Comparison of ENCODE assay signal across 9 mouse cellular contexts in genomic region chr12:85645664-85646063, GRCm38 (mm10). TPM values are rescaled to one million over a fixed set of nuclear protein-coding genes. Genes with fewer than 3 reads are reported as not detected.
DNase-seq lines count a peak whose midpoint lies in the region; ATAC-seq and TF ChIP-seq lines count a peak whose summit lies in the region.
"Had no signal": no experiment of that assay in that cellular context is flagged by ENCODE, and none has a peak within 500 bp of the region (broad histone marks: within the 10 kb centered on the region; RNA-seq: fewer than 3 reads in every experiment).

No protein-coding gene starts in this region.

- peak; percentile 49 for TF ChIP-seq CTCF in left cerebral cortex, adult 2 months (IDR thresholded peaks at IDR 0.05)
- peak; percentile 65 for TF ChIP-seq CTCF in stomach, postnatal 0 days (IDR thresholded peaks at IDR 0.05; ENCODE audit: low read depth)

- H3K27ac ChIP-seq in left cerebral cortex, adult 2 months, result no peak overlapping the region
- no peak overlapping the region for H3K27ac ChIP-seq in stomach, postnatal 0 days (replicated peaks)
- no peak overlapping the region for H3K27ac ChIP-seq in forebrain, embryonic 10.5 days
- H3K27ac ChIP-seq: liver, embryonic 13.5 days had no signal

- TF ChIP-seq EP300 in stomach, postnatal 0 days (optimal IDR thresholded peaks at IDR 0.05), result no peak

- ATAC-seq in stomach, postnatal 0 days (ENCODE audit: low FRiP score, low TSS enrichment), result no peak

- no peak overlapping the region for H3K4me3 ChIP-seq in left cerebral cortex, adult 2 months
- no peak overlapping the region for H3K4me3 ChIP-seq in stomach, postnatal 0 days (ENCODE audit: low read depth, low read length)
- no peak overlapping the region for H3K4me3 ChIP-seq in forebrain, embryonic 10.5 days
- H3K4me3 ChIP-seq: liver, embryonic 13.5 days had no signal

- whole genome bisulfite sequencing in stomach, postnatal 0 days, result 92% methylated on average over 4 of the region's 4 CpGs
- WGBS in forebrain, embryonic 10.5 days, result 91% methylated on average over 4 of the region's 4 CpGs

- H3K27me3 ChIP-seq in stomach, postnatal 0 days (ENCODE audit: control insufficient read depth, insufficient read depth, low read length), result no peaks in the 10 kb centered on the region
- no peaks in the 10 kb centered on the region for H3K27me3 ChIP-seq in forebrain, embryonic 10.5 days (ENCODE audit: poor library complexity, severe bottlenecking)
- H3K27me3 ChIP-seq: liver, embryonic 13.5 days had no signal

- no peaks in the 10 kb centered on the region; the same call in 1 of the 2 replicates for H3K4me1 ChIP-seq in stomach, postnatal 0 days (replicated peaks; ENCODE audit: control insufficient read depth, insufficient read depth)
- H3K4me1 ChIP-seq in forebrain, embryonic 10.5 days, result peaks cover 11% of the 10 kb centered on the region; the same call in 1 of the 2 replicates

- no peak overlapping the region for H3K4me2 ChIP-seq in stomach, postnatal 0 days (replicated peaks; ENCODE audit: low read depth)
- H3K4me2 ChIP-seq: liver, embryonic 13.5 days had no signal

- H3K36me3 ChIP-seq in stomach, postnatal 0 days (ENCODE audit: control insufficient read depth, insufficient read depth, low read length), result no peaks in the 10 kb centered on the region
- no peaks in the 10 kb centered on the region for H3K36me3 ChIP-seq in forebrain, embryonic 10.5 days (replicated peaks)
- H3K36me3 ChIP-seq: liver, embryonic 13.5 days had no signal

- H3K9ac ChIP-seq in stomach, postnatal 0 days (ENCODE audit: low read length), result no peak overlapping the region
- H3K9ac ChIP-seq: liver, embryonic 13.5 days had no signal

- intact Hi-C loops in left cerebral cortex, adult 2 months (cut with DNase I), result no loop called here

- peak; percentile 27 for DNase-seq in adrenal gland, adult 2 months
- DNase-seq in adrenal gland, adult 8-10 months, result no peak
- no peak for DNase-seq in left cerebral cortex, adult 2 months (ENCODE audit: extremely low spot score in 1 of 2, low spot score in 2 of 2)
- no peak for DNase-seq in left cerebral cortex, adult 11 months (ENCODE audit: low spot score)
- DNase-seq in kidney, adult 9 months, result peak; percentile 53
- peak; percentile 43 for DNase-seq in stomach, postnatal 0 days (ENCODE audit: low spot score)
- no peak for DNase-seq in forebrain, embryonic 10.5 days (ENCODE audit: extremely low spot score, low spot score)
- DNase-seq in urinary bladder, postnatal 25 days (ENCODE audit: low spot score), result no peak
- DNase-seq: liver, embryonic 13.5 days had no signal

- H3K9me3 ChIP-seq in stomach, postnatal 0 days (ENCODE audit: control insufficient read depth, low read length), result no peaks in the 10 kb centered on the region
- H3K9me3 ChIP-seq in forebrain, embryonic 10.5 days, result no peaks in the 10 kb centered on the region
- H3K9me3 ChIP-seq: liver, embryonic 13.5 days had no signal

RNA-seq across cellular contexts. Expression of gene Batf, which starts 40.8 kb away (rescaled TPM):
- under 1 TPM; 0.41 to 0.81 TPM for total RNA-seq in adrenal gland, adult 2 months (2021)
- 0.44 and 1.9 TPM in 2 replicates for polyA plus RNA-seq in adrenal gland, adult 2 months (2012; rRNA removed)
- total RNA-seq in adrenal gland, adult 8-10 months (2022), result 1 to 10 TPM in 2 of 4 experiments, under 1 TPM in 2; 0.38 to 2.4 (median 1.1) TPM
- under 1 TPM; 0.36 to 0.49 TPM for total RNA-seq in left cerebral cortex, adult 2 months (2021)
- 3.1 and 3.3 TPM in 2 replicates for polyA plus RNA-seq in stomach, postnatal 0 days (2015; fragmentation: Nextera tagmentation; extraction: Ambion mirVana)
- polyA plus RNA-seq in forebrain, embryonic 10.5 days (2016; fragmentation: Nextera tagmentation; extraction: Ambion mirVana), result 1.3 and 1.5 TPM in 2 replicates

RNA-seq across cellular contexts. Expression of gene Jdp2, which starts 46.8 kb away (rescaled TPM):
- total RNA-seq in adrenal gland, adult 2 months (2021), result 10 to 100 TPM; 17.6 to 22.1 TPM
- polyA plus RNA-seq in adrenal gland, adult 2 months (2012; rRNA removed), result 16.3 and 16.9 TPM in 2 replicates
- 10 to 100 TPM; 13.0 to 20.5 (median 15.2) TPM for total RNA-seq in adrenal gland, adult 8-10 months (2022)
- 10 to 100 TPM; 81.5 to 95.1 TPM for total RNA-seq in left cerebral cortex, adult 2 months (2021)
- 0.63 and 0.65 TPM in 2 replicates for polyA plus RNA-seq in stomach, postnatal 0 days (2015; fragmentation: Nextera tagmentation; extraction: Ambion mirVana)
- polyA plus RNA-seq in forebrain, embryonic 10.5 days (2016; fragmentation: Nextera tagmentation; extraction: Ambion mirVana), result 0.12 and 0.15 TPM in 2 replicates

Comparison
In these comparisons a context has a peak if more than half of its experiments do, and no peak if none do; other contexts are left out.
1. DNase-seq: peak in adrenal gland, adult 2 months (single experiment), kidney, adult 9 months (single experiment) and stomach, postnatal 0 days (single experiment); none in adrenal gland, adult 8-10 months (single experiment), left cerebral cortex, adult 2 months (0 of 2), left cerebral cortex, adult 11 months (single experiment), forebrain, embryonic 10.5 days (single experiment) and urinary bladder, postnatal 25 days (single experiment).